Mouse (Mus musculus) forelimb bud, embryonic 11.5 days (tissue): ENCODE measurements at regions not wholly inside any gene's neighbourhood (a gene's known extent, or its start where the extent isn't known, plus 50 kb on each side); places are given as distances from the start of the nearest gene placed in this dataset.
"Not testable (repeated sequence)": the region's sequence is repeated elsewhere in the genome, so short reads cannot be mapped to it uniquely, and the experiment has no call there.

Experiments
- DNase-seq: peaks from one replicate; pipeline ENCODE4 v3.0.0-alpha.2; 2012; ENCODE audit warnings: low read depth, low spot score

GRCm38 (mm10) chr5:28771796-28772195 is 304.7 kb upstream of the Shh start:
- no peak for DNase-seq

- DNase-seq, result no peak
These were observed 289.3 kb upstream of the Shh start for GRCm38 (mm10) chr5:28756171-28756948.

GRCm38 (mm10) chr5:28751821-28752220 is 284.8 kb upstream of the Shh start:
- DNase-seq, result not testable (repeated sequence)

GRCm38 (mm10) chr5:28734768-28735167 is 267.7 kb upstream of the Shh start:
- no peak for DNase-seq

- DNase-seq, result no peak
These were observed 255.0 kb upstream of the Shh start for GRCm38 (mm10) chr5:28722067-28722466.

- no peak for DNase-seq
These were observed 247.9 kb upstream of the Shh start for GRCm38 (mm10) chr5:28714978-28715377.

GRCm38 (mm10) chr5:28710517-28710916 is 243.5 kb upstream of the Shh start:
- no peak for DNase-seq

- no peak for DNase-seq
These were observed 242.6 kb upstream of the Shh start for GRCm38 (mm10) chr5:28709626-28710025.

- no peak for DNase-seq
These were observed 237.3 kb upstream of the Shh start for GRCm38 (mm10) chr5:28704359-28704758.

GRCm38 (mm10) chr5:28696966-28697365 is 229.9 kb upstream of the Shh start:
- DNase-seq, result no peak

- DNase-seq, result no peak
These were observed 223.1 kb upstream of the Shh start for GRCm38 (mm10) chr5:28690110-28690509.

GRCm38 (mm10) chr5:28689651-28690050 is 222.6 kb upstream of the Shh start:
- no peak for DNase-seq

- no peak for DNase-seq
These were observed 222.1 kb upstream of the Shh start for GRCm38 (mm10) chr5:28689136-28689535.

- DNase-seq, result no peak
These were observed 215.8 kb upstream of the Shh start for GRCm38 (mm10) chr5:28682821-28683220.

- no peak for DNase-seq
These were observed 213.3 kb upstream of the Shh start for GRCm38 (mm10) chr5:28680311-28680710.

GRCm38 (mm10) chr5:28679761-28680160 is 212.7 kb upstream of the Shh start:
- no peak for DNase-seq

GRCm38 (mm10) chr5:28630186-28630585 is 163.1 kb upstream of the Shh start:
- no peak for DNase-seq

GRCm38 (mm10) chr5:28611885-28612284 is 144.8 kb upstream of the Shh start:
- no peak for DNase-seq

- DNase-seq, result no peak
These were observed 129.7 kb upstream of the Shh start for GRCm38 (mm10) chr5:28596537-28597314.

- no peak for DNase-seq
These were observed 104.4 kb upstream of the Shh start for GRCm38 (mm10) chr5:28571347-28571998.

- no peak for DNase-seq
These were observed 101.4 kb upstream of the Shh start for GRCm38 (mm10) chr5:28568417-28568816.

- no peak for DNase-seq
These were observed 100.4 kb upstream of the Shh start for GRCm38 (mm10) chr5:28567341-28567905.
